Mouse (Mus musculus) erythroblast, embryonic 14.5 days (primary cell): ENCODE measurements around the gene Cop1. TPM values are rescaled to one million over a fixed set of nuclear protein-coding genes. Genes with fewer than 3 reads are reported as not detected.

ENCODE experiments used
- H3K27me3 ChIP-seq: 2 replicates; pipeline ENCODE4 v1.6.1; 2012; ENCODE audit warnings: inconsistent platforms; ENCODE audit not compliant: control insufficient read depth
- H3K36me3 ChIP-seq: 2 replicates; pipeline ENCODE4 v1.6.1; 2012; ENCODE audit warnings: mild to moderate bottlenecking, inconsistent platforms; ENCODE audit not compliant: control insufficient read depth
- H3K4me1 ChIP-seq: 2 replicates; pipeline ENCODE4 v1.6.1; 2012; ENCODE audit warnings: inconsistent platforms; ENCODE audit not compliant: control insufficient read depth
- H3K4me3 ChIP-seq: replicated peaks from 2 replicates; pipeline ENCODE3; 2012; ENCODE audit warnings: moderate library complexity, mild to moderate bottlenecking, inconsistent platforms
- H3K9me3 ChIP-seq: 2 replicates; pipeline ENCODE4 v1.6.1; 2012; ENCODE audit warnings: low read length, inconsistent platforms, mixed read lengths; ENCODE audit not compliant: control insufficient read depth
- GATA1 ChIP-seq: IDR thresholded peaks from 2 replicates; pipeline ENCODE4 v1.6.1; 2012; ENCODE audit warnings: low read length, inconsistent platforms, mixed read lengths
- TAL1 ChIP-seq: IDR thresholded peaks from 3 replicates; pipeline ENCODE4 v1.6.1; 2012; ENCODE audit warnings: low read length, inconsistent platforms, mixed read lengths
- polyA plus RNA-seq: library from polyadenylated mRNA; stranded (reverse); fragments of >175 nt; gene quantifications from 2 replicates; pipeline ENCODE4 v1.2.3, GENCODE M21; 2012

The Cop1 gene
- polyA plus RNA-seq, 1 experiment = 7.4 TPM

GRCm38 (mm10) chr1:159233426-159233825 is 1.3 kb downstream of the Cop1 start:
- Histone ChIP-seq H3K9me3 (no peaks in the 10 kb centered on the region), H3K4me1 (peaks cover 60% of the 10 kb centered on the region), H3K4me3 (peak overlapping the region; percentile 69), H3K36me3 (peaks cover 26% of the 10 kb centered on the region), H3K27me3 (no peaks in the 10 kb centered on the region)
- TF ChIP-seq GATA1 = no peak

DNA sequence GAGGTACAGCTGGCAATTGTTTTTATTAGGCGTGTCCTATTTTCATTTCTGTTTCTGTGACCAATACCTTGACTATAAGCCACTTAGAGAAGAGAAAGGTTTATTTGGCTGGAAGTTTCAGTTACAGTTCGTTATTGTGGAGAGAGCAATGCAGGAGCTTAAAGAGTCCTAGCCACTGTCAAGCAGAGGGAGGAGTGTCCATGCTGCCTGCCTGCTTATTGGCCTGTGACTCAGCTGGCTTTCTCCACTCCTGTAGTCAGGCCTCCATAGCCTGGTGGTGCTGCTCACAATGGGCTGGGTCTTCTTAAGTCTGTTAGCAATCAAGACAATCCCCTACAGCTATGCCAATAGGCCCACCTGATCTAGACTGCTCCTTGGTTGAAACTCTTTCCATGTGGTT is 2.4 kb downstream of the Cop1 start:
- peaks cover 71% of the 10 kb centered on the region for H3K4me1 ChIP-seq
- H3K9me3 ChIP-seq = no peaks in the 10 kb centered on the region
- peaks cover 31% of the 10 kb centered on the region for H3K36me3 ChIP-seq
- no peak for TF ChIP-seq TAL1
- H3K27me3 ChIP-seq = no peaks in the 10 kb centered on the region
- H3K4me3 ChIP-seq = peak overlapping the region; percentile 69

GRCm38 (mm10) chr1:159235674-159236073 is 3.6 kb downstream of the Cop1 start:
- peak overlapping the region; percentile 69 for H3K4me3 ChIP-seq
- H3K9me3 ChIP-seq = no peaks in the 10 kb centered on the region
- TF ChIP-seq GATA1 (peak; percentile 54), TAL1 (peak; percentile 60; the same call in 2 of the 3 replicates)
- peaks cover 78% of the 10 kb centered on the region for H3K4me1 ChIP-seq
- H3K36me3 ChIP-seq = peaks cover 43% of the 10 kb centered on the region
- H3K27me3 ChIP-seq = no peaks in the 10 kb centered on the region

DNA sequence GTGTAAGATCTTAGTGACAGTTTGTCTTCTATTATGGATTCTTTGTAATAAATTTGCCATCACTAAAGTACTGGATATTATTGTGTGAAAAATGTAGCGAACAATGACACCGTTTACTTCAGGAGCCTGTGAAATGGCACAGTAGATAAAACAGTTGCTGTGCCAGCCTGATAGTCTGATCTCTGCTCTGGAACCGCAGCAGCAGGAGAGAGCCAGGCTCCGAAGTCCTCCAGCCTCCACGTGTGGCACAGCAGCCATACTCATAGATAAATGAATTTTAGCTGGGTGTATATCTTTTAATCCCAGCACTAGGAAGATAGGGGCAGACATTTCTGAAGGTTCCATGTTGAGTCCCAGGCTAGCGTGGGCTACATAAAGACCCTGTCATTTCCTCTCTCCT is 6.0 kb downstream of the Cop1 start:
- H3K9me3 ChIP-seq = no peaks in the 10 kb centered on the region
- peak; percentile 82 for TF ChIP-seq GATA1
- peak; percentile 84 for TF ChIP-seq TAL1
- peaks cover 74% of the 10 kb centered on the region for H3K4me1 ChIP-seq
- peaks cover 66% of the 10 kb centered on the region for H3K36me3 ChIP-seq
- peak overlapping the region; percentile 53 for H3K4me3 ChIP-seq
- no peaks in the 10 kb centered on the region for H3K27me3 ChIP-seq

- no peaks in the 10 kb centered on the region for H3K9me3 ChIP-seq
- no peaks in the 10 kb centered on the region for H3K27me3 ChIP-seq
- TF ChIP-seq TAL1 = no peak
- no peak for TF ChIP-seq GATA1
These were observed 18.2 kb downstream of the Cop1 start for GRCm38 (mm10) chr1:159250320-159250719.

GRCm38 (mm10) chr1:159253078-159253477 is 21.0 kb downstream of the Cop1 start:
- H3K36me3 ChIP-seq = peaks cover 93% of the 10 kb centered on the region
- TF ChIP-seq GATA1 = no peak
- TF ChIP-seq TAL1 = no peak
- H3K9me3 ChIP-seq = no peaks in the 10 kb centered on the region

More at GRCm38 (mm10) chr1:159250320-159250719, 18.2 kb downstream of the Cop1 start:
- Histone ChIP-seq H3K4me3 (no peak overlapping the region), H3K4me1 (no peaks in the 10 kb centered on the region), H3K36me3 (peaks cover 95% of the 10 kb centered on the region)

DNA sequence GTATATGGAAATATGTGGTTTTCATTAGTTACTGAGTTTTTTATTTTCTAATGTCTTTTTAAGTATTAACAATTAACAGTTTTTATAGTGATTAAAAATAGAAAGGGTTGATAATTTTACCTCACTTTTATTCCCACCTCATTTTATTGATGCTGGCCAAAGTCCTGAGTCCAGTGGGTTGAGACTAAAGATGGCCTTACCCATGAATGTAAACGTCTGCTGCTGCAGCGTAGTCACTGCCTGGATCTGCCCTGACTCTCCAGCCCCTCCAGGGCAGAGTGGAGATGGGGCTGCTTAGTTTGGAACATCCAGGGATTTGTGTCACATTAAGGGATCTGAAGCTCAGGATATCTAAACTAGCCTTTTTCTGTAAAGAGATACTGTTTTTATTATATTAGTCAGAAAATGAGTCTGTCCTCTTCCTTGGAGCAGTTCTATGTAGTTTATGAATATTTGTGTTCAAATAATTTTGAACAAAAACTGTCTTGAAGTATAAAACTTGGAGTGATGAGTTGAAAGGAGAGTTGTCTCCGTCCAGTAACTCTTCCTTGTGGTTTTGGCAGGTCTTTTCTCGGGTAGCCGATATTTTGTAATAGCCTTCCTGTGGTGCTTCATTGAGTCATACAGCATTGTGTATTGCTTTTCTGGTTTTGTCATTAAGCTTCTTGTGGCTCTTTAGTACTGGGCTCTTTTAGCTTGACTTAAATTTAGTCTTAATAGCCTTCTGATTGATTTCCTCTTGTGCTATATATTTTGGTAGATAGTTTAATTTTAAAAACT is 23.0 kb downstream of the Cop1 start:
- Histone ChIP-seq H3K4me1 (no peaks in the 10 kb centered on the region), H3K36me3 (peaks cover 91% of the 10 kb centered on the region), H3K9me3 (no peaks in the 10 kb centered on the region), H3K27me3 (no peaks in the 10 kb centered on the region), H3K4me3 (no peak overlapping the region)
- TF ChIP-seq GATA1 (no peak), TAL1 (no peak)

More at GRCm38 (mm10) chr1:159253078-159253477, 21.0 kb downstream of the Cop1 start:
- no peak overlapping the region for H3K4me3 ChIP-seq
- no peaks in the 10 kb centered on the region for H3K4me1 ChIP-seq
- H3K27me3 ChIP-seq = no peaks in the 10 kb centered on the region

GRCm38 (mm10) chr1:159256543-159256942 is 24.4 kb downstream of the Cop1 start:
- Histone ChIP-seq H3K36me3 (peaks cover 90% of the 10 kb centered on the region), H3K4me1 (no peaks in the 10 kb centered on the region), H3K4me3 (no peak overlapping the region), H3K27me3 (no peaks in the 10 kb centered on the region), H3K9me3 (no peaks in the 10 kb centered on the region)
- TF ChIP-seq TAL1 = no peak

DNA sequence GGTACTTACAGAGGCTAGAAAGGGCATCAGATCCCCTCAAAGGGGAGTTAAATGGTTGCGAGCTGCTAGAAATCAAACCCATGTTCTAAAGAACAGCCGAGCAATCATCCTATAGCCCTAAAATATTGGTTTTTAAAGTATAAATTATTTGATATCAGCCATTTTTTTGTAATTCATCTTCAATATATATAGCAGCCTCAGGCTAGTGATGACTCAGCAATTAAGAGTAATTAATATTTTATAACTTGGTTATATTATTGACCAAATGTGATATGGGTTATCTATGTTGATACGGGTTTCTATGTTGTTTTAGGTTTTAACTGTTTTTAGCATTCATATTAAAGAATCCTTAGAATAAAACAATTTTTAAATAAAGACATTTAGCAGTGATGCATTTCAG is 31.7 kb downstream of the Cop1 start:
- TF ChIP-seq GATA1 = no peak
- no peak for TF ChIP-seq TAL1
- H3K4me3 ChIP-seq = no peak overlapping the region
- no peaks in the 10 kb centered on the region for H3K9me3 ChIP-seq
- H3K27me3 ChIP-seq = no peaks in the 10 kb centered on the region
- H3K4me1 ChIP-seq = no peaks in the 10 kb centered on the region
- H3K36me3 ChIP-seq = peaks cover 74% of the 10 kb centered on the region
